Mouse (Mus musculus): ENCODE results near the gene Fgf13.

DNA sequence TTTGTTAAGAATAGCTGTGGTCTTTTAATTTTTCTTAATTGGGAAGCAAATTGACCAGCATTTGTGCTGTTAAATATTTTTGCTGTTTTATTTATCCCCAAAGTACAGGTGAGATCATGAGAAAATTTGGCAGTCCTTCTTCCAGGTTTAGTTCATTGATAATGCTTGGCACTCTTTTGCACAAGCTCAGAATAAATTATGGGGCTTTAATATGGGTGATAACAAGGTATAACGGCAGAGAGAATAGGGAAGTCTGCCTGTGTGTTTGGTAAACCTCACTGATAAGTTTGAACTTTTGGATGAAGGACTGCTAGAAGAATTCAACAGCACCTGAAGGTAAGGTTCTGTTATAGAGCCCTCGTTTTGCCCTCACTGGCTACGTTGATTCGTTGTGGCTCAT is 504.7 kb downstream of the Fgf13 start:
- TF ChIP-seq CTCF (IDR thresholded peaks at IDR 0.05; ENCODE audit: extremely low read depth, insufficient read depth, insufficient read length, insufficient replicate concordance) (no peak), POLR2A (IDR thresholded peaks at IDR 0.05; ENCODE audit: low read depth, low read length) (no peak)
